Mouse (Mus musculus) forebrain, embryonic 13.5 days (tissue): ENCODE measurements around the gene Tmed9. TPM values are rescaled to one million over a fixed set of nuclear protein-coding genes. Genes with fewer than 3 reads are reported as not detected.
A peak's percentile ranks its signal among the peaks of the same experiment; 100 is the strongest.

Experiments
- ATAC-seq: fragments of 200-750 bp; cut with Nextera tagmentation; 2 replicates; pipeline ENCODE4 v1.8.0; 2017
- H3K27ac ChIP-seq: fragments of 300-500 bp; sonication (generic); 2 replicates; pipeline ENCODE4 v1.5.1; 2015; ENCODE audit warnings: inconsistent platforms, mild to moderate bottlenecking, moderate library complexity
- H3K27me3 ChIP-seq: fragments of 300-500 bp; sonication (generic); 2 replicates; pipeline ENCODE4 v1.6.1; 2015; ENCODE audit warnings: mild to moderate bottlenecking, inconsistent platforms
- H3K36me3 ChIP-seq: fragments of 300-500 bp; sonication (generic); 2 replicates; pipeline ENCODE4 v1.6.1; 2015; ENCODE audit warnings: mild to moderate bottlenecking, inconsistent platforms; ENCODE audit not compliant: poor library complexity, severe bottlenecking
- H3K4me1 ChIP-seq: fragments of 300-500 bp; sonication (generic); 2 replicates; pipeline ENCODE4 v1.6.1; 2015; ENCODE audit warnings: inconsistent platforms
- H3K4me2 ChIP-seq: fragments of 300-500 bp; sonication (generic); 2 replicates; pipeline ENCODE4 v1.6.1; 2015; ENCODE audit warnings: inconsistent platforms, mild to moderate bottlenecking, moderate library complexity
- H3K4me3 ChIP-seq: fragments of 300-500 bp; sonication (generic); 2 replicates; pipeline ENCODE4 v1.5.1; 2015; ENCODE audit warnings: mild to moderate bottlenecking, inconsistent platforms
- H3K9ac ChIP-seq: fragments of 300-500 bp; sonication (generic); 2 replicates; pipeline ENCODE4 v1.6.1; 2015; ENCODE audit warnings: mild to moderate bottlenecking, inconsistent platforms
- H3K9me3 ChIP-seq: fragments of 300-500 bp; sonication (generic); replicated peaks from 2 replicates; pipeline ENCODE4 v1.6.1; 2016; ENCODE audit warnings: inconsistent platforms
- WGBS: fragments of 180-500 bp; shearing (Covaris S2); methylation state at CpG from one replicate; pipeline ENCODE4 v1.1.7; 2015; 5-methylcytosine and 5-hydroxymethylcytosine counted together
- polyA plus RNA-seq: library from polyadenylated mRNA; unstranded; fragments of >200 nt; fragmentation: Nextera tagmentation; extraction: Ambion mirVana; gene quantifications from 2 replicates; pipeline ENCODE4 v1.2.1, GENCODE M21; 2015

The Tmed9 gene
- polyA plus RNA-seq, 1 experiment from 2014 or later = 101 TPM

GRCm38 (mm10) chr13:55596802-55597201 lies 23.3 kb downstream of the Tmed9 start:
- H3K36me3 ChIP-seq = peaks cover 43% of the 10 kb centered on the region
- no peak for ATAC-seq
- WGBS = 96% methylated on average over 12 of the region's 12 CpGs

GRCm38 (mm10) chr13:55599566-55600540 lies 26.3 kb downstream of the Tmed9 start, which contains the start of gene B4galt7:
Gene B4galt7, plus strand, starts transcription at chr13:55599896.
- WGBS = 10% methylated on average over 48 of the region's 51 CpGs
- peaks cover 49% of the 10 kb centered on the region for H3K36me3 ChIP-seq
- ATAC-seq = peak; percentile 89

More at GRCm38 (mm10) chr13:55596802-55597201, 23.3 kb downstream of the Tmed9 start:
- no peak overlapping the region for H3K4me2 ChIP-seq
- H3K9me3 ChIP-seq = no peaks in the 10 kb centered on the region
- H3K4me1 ChIP-seq = peaks cover 31% of the 10 kb centered on the region
- peaks cover 1% of the 10 kb centered on the region; the same call in 1 of the 2 replicates for H3K27me3 ChIP-seq
- H3K4me3 ChIP-seq = no peak overlapping the region
- H3K9ac ChIP-seq = no peak overlapping the region
- no peak overlapping the region for H3K27ac ChIP-seq

DNA sequence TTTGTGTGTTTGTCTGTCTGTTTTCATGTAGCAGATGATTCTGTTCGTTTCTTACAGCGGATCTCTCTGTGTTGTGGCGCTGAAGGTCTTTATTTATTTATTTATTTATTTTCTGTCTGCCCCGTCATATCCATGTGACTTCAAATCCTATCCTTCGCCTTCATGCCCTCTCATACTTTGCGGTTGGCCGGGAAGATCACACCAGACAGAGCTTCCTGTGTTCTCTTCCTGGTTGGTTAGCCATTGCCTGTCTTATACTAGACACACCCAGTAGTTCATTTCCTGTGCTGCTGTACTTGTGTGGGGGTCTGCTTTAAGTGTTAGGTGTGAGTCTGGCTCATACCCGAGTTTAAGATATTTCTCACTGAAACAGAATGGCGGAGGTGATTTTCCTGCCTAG lies 27.1 kb downstream of the Tmed9 start:
- 23% methylated on average over 9 of the region's 9 CpGs for WGBS
- no peaks in the 10 kb centered on the region for H3K27me3 ChIP-seq
- H3K36me3 ChIP-seq = peaks cover 46% of the 10 kb centered on the region
- peak overlapping the region; percentile 66 for H3K4me2 ChIP-seq
- peak overlapping the region; percentile 77 for H3K4me3 ChIP-seq
- ATAC-seq = no peak; the same call in 1 of the 2 replicates
- H3K27ac ChIP-seq = no peak overlapping the region; the same call in 1 of the 2 replicates
- no peaks in the 10 kb centered on the region for H3K9me3 ChIP-seq
- peaks cover 14% of the 10 kb centered on the region for H3K4me1 ChIP-seq
- H3K9ac ChIP-seq = peak overlapping the region; percentile 90

More at GRCm38 (mm10) chr13:55599566-55600540, 26.3 kb downstream of the Tmed9 start, which contains the start of gene B4galt7:
- Histone ChIP-seq H3K4me1 (peaks cover 18% of the 10 kb centered on the region), H3K4me3 (peak within 1 kb of the TSS; percentile 77), H3K27me3 (no peaks in the 10 kb centered on the region), H3K9me3 (no peaks in the 10 kb centered on the region), H3K4me2 (peak within 1 kb of the TSS; percentile 66), H3K9ac (peak within 1 kb of the TSS; percentile 90), H3K27ac (peak within 1 kb of the TSS; percentile 52; the same call in 1 of the 2 replicates)

DNA sequence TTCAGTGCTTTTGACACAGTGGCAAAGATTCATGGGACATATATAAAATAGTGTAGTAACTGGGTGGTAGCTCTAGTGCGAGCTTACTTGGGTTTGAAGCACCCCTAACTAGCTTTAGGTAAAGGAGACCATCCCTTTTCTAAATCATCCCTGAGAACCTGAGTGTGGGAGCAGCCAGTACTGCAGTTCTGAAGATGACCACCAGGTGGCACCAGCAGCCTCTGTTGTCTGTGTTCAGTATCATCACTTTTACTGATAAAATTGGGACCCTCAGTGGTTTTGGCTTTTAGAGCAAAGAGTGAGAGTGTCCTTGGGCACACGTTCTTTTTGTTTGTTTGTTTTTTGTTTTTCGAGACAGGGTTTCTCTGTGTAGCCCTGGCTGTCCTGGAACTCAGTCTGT lies 28.1 kb downstream of the Tmed9 start:
- Histone ChIP-seq H3K9ac (no peak overlapping the region), H3K4me3 (no peak overlapping the region), H3K4me1 (peaks cover 14% of the 10 kb centered on the region), H3K4me2 (0 out of 2 replicates have a peak overlapping the region, but pooled peaks have one; percentile 3), H3K27ac (no peak overlapping the region), H3K9me3 (no peaks in the 10 kb centered on the region), H3K27me3 (no peaks in the 10 kb centered on the region), H3K36me3 (peaks cover 44% of the 10 kb centered on the region)
- ATAC-seq = no peak
- WGBS = 7% methylated on average over 3 of the region's 3 CpGs

GRCm38 (mm10) chr13:55604606-55605005 lies 31.1 kb downstream of the Tmed9 start:
- H3K4me2 ChIP-seq = no peak overlapping the region
- H3K4me3 ChIP-seq = no peak overlapping the region
- H3K27ac ChIP-seq = no peak overlapping the region
- no peaks in the 10 kb centered on the region for H3K27me3 ChIP-seq
- H3K36me3 ChIP-seq = peaks cover 55% of the 10 kb centered on the region
- H3K9me3 ChIP-seq = no peaks in the 10 kb centered on the region
- 92% methylated on average over 3 of the region's 3 CpGs for WGBS
- no peak overlapping the region for H3K9ac ChIP-seq
- H3K4me1 ChIP-seq = peaks cover 10% of the 10 kb centered on the region
- no peak for ATAC-seq

DNA sequence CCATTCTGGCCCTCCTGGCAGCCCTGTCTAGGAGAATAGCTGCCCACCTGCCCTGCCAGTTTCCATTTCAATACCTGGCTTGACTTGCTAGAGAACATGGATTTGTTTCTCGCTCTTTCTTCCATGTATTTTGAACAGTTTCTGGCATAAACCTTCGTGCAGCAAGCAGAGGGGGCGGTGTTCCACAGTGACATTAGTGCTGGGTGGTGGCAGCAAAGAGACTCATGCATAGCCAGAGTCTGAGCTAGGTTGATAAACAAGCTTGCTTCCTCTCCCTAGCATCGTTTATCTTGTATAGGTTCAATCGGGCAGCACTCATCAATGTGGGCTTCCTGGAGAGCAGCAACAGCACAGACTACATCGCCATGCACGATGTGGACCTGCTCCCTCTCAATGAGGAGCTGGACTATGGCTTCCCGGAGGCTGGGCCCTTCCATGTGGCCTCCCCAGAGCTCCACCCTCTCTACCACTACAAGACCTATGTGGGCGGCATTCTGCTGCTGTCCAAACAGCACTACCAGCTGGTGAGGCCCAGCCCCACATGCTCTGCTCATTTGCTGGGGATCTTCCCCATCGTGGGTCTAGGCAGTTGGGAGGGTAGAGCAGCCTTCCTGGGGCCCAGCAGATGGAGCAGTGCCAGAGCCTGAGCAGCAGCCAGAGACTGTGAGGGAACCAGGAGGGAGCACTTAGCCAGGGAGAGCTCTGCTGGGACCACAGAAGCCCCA lies 33.5 kb downstream of the Tmed9 start:
- no peaks in the 10 kb centered on the region for H3K9me3 ChIP-seq
- H3K9ac ChIP-seq = no peak overlapping the region
- WGBS = 83% methylated on average over 10 of the region's 10 CpGs
- peaks cover 73% of the 10 kb centered on the region for H3K36me3 ChIP-seq
- no peak for ATAC-seq
- no peaks in the 10 kb centered on the region for H3K27me3 ChIP-seq
- H3K4me2 ChIP-seq = no peak overlapping the region
- H3K4me1 ChIP-seq = no peaks in the 10 kb centered on the region
- no peak overlapping the region for H3K27ac ChIP-seq
- no peak overlapping the region for H3K4me3 ChIP-seq

DNA sequence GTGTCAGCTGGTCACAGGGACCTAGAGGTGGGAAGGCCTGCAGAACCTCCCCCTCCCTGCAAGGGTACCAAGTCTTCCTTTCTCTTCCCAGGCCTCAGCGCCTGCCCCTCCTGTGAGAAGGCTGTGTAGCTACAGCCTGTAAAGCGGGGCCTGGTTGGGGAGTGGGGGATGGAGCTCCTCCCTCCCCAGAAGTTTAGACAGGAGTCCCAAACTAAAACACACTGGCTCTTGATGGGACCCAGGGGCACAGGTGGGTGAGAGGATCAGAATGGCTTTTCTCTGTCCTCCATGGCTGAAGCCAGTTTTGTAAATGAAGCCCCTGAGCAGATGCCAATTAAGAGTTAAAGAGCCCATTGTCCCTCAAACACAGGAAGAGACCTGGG lies 34.1 kb downstream of the Tmed9 start:
- H3K27me3 ChIP-seq = no peaks in the 10 kb centered on the region
- WGBS = 95% methylated on average over 2 of the region's 2 CpGs
- no peak for ATAC-seq

GRCm38 (mm10) chr13:55611996-55612395 lies 38.5 kb downstream of the Tmed9 start:
- H3K4me2 ChIP-seq = no peak overlapping the region
- no peaks in the 10 kb centered on the region for H3K4me1 ChIP-seq
- 93% methylated on average over 7 of the region's 7 CpGs for WGBS
- no peaks in the 10 kb centered on the region for H3K27me3 ChIP-seq
- H3K27ac ChIP-seq = no peak overlapping the region
- H3K9ac ChIP-seq = no peak overlapping the region
- H3K36me3 ChIP-seq = peaks cover 56% of the 10 kb centered on the region
- H3K4me3 ChIP-seq = no peak overlapping the region
- ATAC-seq = no peak
- H3K9me3 ChIP-seq = no peaks in the 10 kb centered on the region

More for the DNA sequence above, 34.1 kb downstream of the Tmed9 start:
- H3K9ac ChIP-seq = no peak overlapping the region
- H3K4me1 ChIP-seq = no peaks in the 10 kb centered on the region
- H3K27ac ChIP-seq = no peak overlapping the region
- no peaks in the 10 kb centered on the region for H3K9me3 ChIP-seq
- no peak overlapping the region for H3K4me2 ChIP-seq
- H3K4me3 ChIP-seq = no peak overlapping the region
- peaks cover 74% of the 10 kb centered on the region for H3K36me3 ChIP-seq

- WGBS = 56% methylated on average over 5 of the region's 5 CpGs
- H3K4me3 ChIP-seq = no peak overlapping the region
Observed at GRCm38 (mm10) chr13:55613471-55613870, 39.9 kb downstream of the Tmed9 start.

GRCm38 (mm10) chr13:55619328-55619727 lies 45.8 kb downstream of the Tmed9 start:
- Histone ChIP-seq H3K27me3 (no peaks in the 10 kb centered on the region), H3K27ac (no peak overlapping the region), H3K9me3 (no peaks in the 10 kb centered on the region), H3K4me1 (peaks cover 16% of the 10 kb centered on the region), H3K4me2 (no peak overlapping the region), H3K36me3 (0 out of 2 replicates have a peak, but pooled peaks cover 7% of the 10 kb centered on the region), H3K4me3 (no peak overlapping the region), H3K9ac (no peak overlapping the region)
- 94% methylated on average over 4 of the region's 4 CpGs for WGBS
- ATAC-seq = no peak

More at GRCm38 (mm10) chr13:55613471-55613870, 39.9 kb downstream of the Tmed9 start:
- H3K4me1 ChIP-seq = no peaks in the 10 kb centered on the region
- no peak overlapping the region for H3K4me2 ChIP-seq
- H3K9ac ChIP-seq = no peak overlapping the region
- H3K27me3 ChIP-seq = no peaks in the 10 kb centered on the region
- no peak overlapping the region for H3K27ac ChIP-seq
- H3K36me3 ChIP-seq = peaks cover 42% of the 10 kb centered on the region
- no peak for ATAC-seq
- H3K9me3 ChIP-seq = no peaks in the 10 kb centered on the region

DNA sequence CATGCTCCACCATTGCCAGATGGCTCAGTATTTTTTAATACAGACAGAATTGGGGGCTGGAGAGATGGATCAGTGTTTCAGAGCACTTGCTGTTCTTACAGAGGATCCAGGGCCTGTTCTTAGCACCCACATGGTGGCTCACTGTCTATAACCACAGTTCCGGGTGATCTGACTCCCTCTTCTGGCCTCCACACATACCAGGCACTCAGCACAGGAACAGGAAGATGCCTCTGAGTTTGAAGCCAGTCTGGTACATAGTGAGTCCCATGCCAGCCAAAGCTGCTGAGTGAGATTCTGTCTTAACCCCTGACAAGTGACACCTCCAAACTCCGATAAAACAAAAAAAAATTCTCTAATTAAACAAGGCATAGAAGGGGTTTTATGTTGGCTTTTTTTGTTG lies 46.7 kb downstream of the Tmed9 start:
- no peak overlapping the region for H3K4me3 ChIP-seq
- no peak overlapping the region for H3K27ac ChIP-seq
- peaks cover 8% of the 10 kb centered on the region for H3K36me3 ChIP-seq
- H3K27me3 ChIP-seq = no peaks in the 10 kb centered on the region
- ATAC-seq = no peak
- no peak overlapping the region for H3K4me2 ChIP-seq
- H3K9me3 ChIP-seq = no peaks in the 10 kb centered on the region
- H3K9ac ChIP-seq = no peak overlapping the region
- peaks cover 26% of the 10 kb centered on the region for H3K4me1 ChIP-seq
- WGBS = 78% methylated on average over 2 of the region's 2 CpGs
